Mouse (Mus musculus): ENCODE data around the gene Arl5c. TPM values are rescaled to one million over a fixed set of nuclear protein-coding genes. Genes with fewer than 3 reads are reported as not detected.

Arl5c gene
- total and polyA plus RNA-seq, 3 experiments: 1.2 to 10.4 TPM; not detected in 1

DNA sequence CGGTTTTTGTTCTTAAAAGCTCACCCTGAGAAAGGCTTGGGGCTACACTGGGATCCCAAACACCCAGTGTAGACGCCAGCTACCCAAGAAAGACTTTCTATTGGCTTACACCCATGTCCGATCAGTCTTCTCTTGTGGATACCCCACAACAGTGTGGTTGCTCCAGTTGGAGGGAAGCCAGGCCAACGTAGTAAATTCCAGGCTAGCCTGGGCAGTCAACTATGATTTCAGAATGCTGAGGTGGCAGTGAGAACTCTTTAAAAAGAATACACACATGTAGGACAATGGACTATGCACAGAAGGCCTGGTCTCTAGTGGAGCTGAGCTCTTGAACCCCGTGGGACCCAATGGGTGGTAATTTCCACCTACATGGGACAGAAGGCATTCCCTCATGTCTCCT, 21.2 kb downstream of the Arl5c start:
- H3K9ac ChIP-seq (ENCODE audit: control insufficient read depth, low read depth, low read length, poor library complexity, severe bottlenecking): no peak overlapping the region
- H3K27ac ChIP-seq (ENCODE audit: control insufficient read depth, low read depth, low read length): no peak overlapping the region
- no peaks in the 10 kb centered on the region for H3K36me3 ChIP-seq (ENCODE audit: control insufficient read depth in 1 of 2, insufficient read depth in 2 of 2, low read length in 2 of 2)
- no peaks in the 10 kb centered on the region; a peak in 1 of 4 replicates for H3K27me3 ChIP-seq (ENCODE audit: control insufficient read depth in 1 of 2, insufficient read depth in 2 of 2, low read length in 2 of 2)
- H3K4me3 ChIP-seq (ENCODE audit: control insufficient read depth in 1 of 2, insufficient read depth in 1 of 2, low read depth in 2 of 2, low read length in 2 of 2): no peak overlapping the region
- no peaks in the 10 kb centered on the region; a peak in 2 of 4 replicates for H3K4me1 ChIP-seq (ENCODE audit: control insufficient read depth in 1 of 2, insufficient read depth in 2 of 2, low read length in 2 of 2)
- no peaks in the 10 kb centered on the region for H3K9me3 ChIP-seq (replicated peaks; ENCODE audit: insufficient read depth, low read length)
- H3K79me2 ChIP-seq (ENCODE audit: control insufficient read depth, insufficient read depth, low read length, poor library complexity): no peaks in the 10 kb centered on the region
- no peak for TF ChIP-seq ZC3H11A (IDR thresholded peaks at IDR 0.05; ENCODE audit: low read depth, low read length)
- no peak for TF ChIP-seq ETS1 (IDR thresholded peaks at IDR 0.05; ENCODE audit: low read depth, low read length)
- TF ChIP-seq USF1 (IDR thresholded peaks at IDR 0.05; ENCODE audit: low read depth, low read length): no peak
- TF ChIP-seq MAX (IDR thresholded peaks at IDR 0.05; ENCODE audit: low read length): no peak
- no peak for TF ChIP-seq ZKSCAN1 (IDR thresholded peaks at IDR 0.05; ENCODE audit: low read depth, low read length)
- no peak for TF ChIP-seq GATA1 (IDR thresholded peaks at IDR 0.05; ENCODE audit: low read depth, low read length)
- TF ChIP-seq MEF2A (IDR thresholded peaks at IDR 0.05; ENCODE audit: extremely low read depth, insufficient replicate concordance, low read depth, low read length, poor library complexity, severe bottlenecking): no peak
- TF ChIP-seq MAZ (IDR thresholded peaks at IDR 0.05; ENCODE audit: low read depth, low read length): no peak
- no peak for TF ChIP-seq TBP (IDR thresholded peaks at IDR 0.05; ENCODE audit: low read depth, low read length)
- no peak for TF ChIP-seq ELF1 (IDR thresholded peaks at IDR 0.05; ENCODE audit: low read depth, low read length)
- TF ChIP-seq BHLHE40 (IDR thresholded peaks at IDR 0.05; ENCODE audit: borderline replicate concordance, low read depth, low read length): no peak
- no peak for TF ChIP-seq NELFE (IDR thresholded peaks at IDR 0.05; ENCODE audit: low read depth, low read length)
- TF ChIP-seq HCFC1 (IDR thresholded peaks at IDR 0.05; ENCODE audit: low read depth, low read length): no peak
- TF ChIP-seq GABPA (IDR thresholded peaks at IDR 0.05; ENCODE audit: low read depth, low read length): no peak
- TF ChIP-seq ZNF384 (IDR thresholded peaks at IDR 0.05; ENCODE audit: low read depth, low read length): no peak
- no peak for TF ChIP-seq MAFK (IDR thresholded peaks at IDR 0.05; ENCODE audit: borderline replicate concordance, low read depth, low read length)
- no peak for TF ChIP-seq RCOR1 (IDR thresholded peaks at IDR 0.05; ENCODE audit: low read depth, low read length)
- TF ChIP-seq MXI1 (IDR thresholded peaks at IDR 0.05; ENCODE audit: low read depth, low read length): no peak
- no peak for DNase-seq (ENCODE audit: low read depth, low spot score)

DNA sequence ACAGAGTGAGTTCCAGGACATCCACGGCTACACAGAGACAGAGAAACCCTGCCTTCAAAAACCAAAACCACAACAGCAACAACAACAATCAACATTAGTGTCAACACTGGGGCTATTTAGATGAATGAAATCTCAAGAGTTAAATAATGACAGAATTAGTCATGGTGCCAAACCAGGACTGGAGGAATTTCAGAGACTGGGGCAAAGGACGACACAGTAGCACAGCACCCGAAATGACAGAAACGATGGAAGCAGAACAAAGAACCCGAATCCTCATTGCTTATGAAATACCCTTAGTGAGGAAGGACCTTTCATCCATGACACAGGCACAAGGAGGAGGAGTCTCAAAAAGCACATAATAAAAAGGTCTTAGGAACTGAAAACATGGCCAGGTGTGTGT, 21.8 kb downstream of the Arl5c start:
- Histone ChIP-seq H3K27me3 (ENCODE audit: control insufficient read depth in 1 of 2, insufficient read depth in 2 of 2, low read length in 2 of 2) (no peaks in the 10 kb centered on the region; a peak in 1 of 4 replicates), H3K9me3 (replicated peaks; ENCODE audit: insufficient read depth, low read length) (no peaks in the 10 kb centered on the region), H3K27ac (ENCODE audit: control insufficient read depth, low read depth, low read length) (no peak overlapping the region), H3K4me1 (ENCODE audit: control insufficient read depth in 1 of 2, insufficient read depth in 2 of 2, low read length in 2 of 2) (no peaks in the 10 kb centered on the region; a peak in 2 of 4 replicates), H3K79me2 (ENCODE audit: control insufficient read depth, insufficient read depth, low read length, poor library complexity) (no peaks in the 10 kb centered on the region), H3K4me3 (ENCODE audit: control insufficient read depth in 1 of 2, insufficient read depth in 1 of 2, low read depth in 2 of 2, low read length in 2 of 2) (no peak overlapping the region), H3K9ac (ENCODE audit: control insufficient read depth, low read depth, low read length, poor library complexity, severe bottlenecking) (no peak overlapping the region), H3K36me3 (ENCODE audit: control insufficient read depth in 1 of 2, insufficient read depth in 2 of 2, low read length in 2 of 2) (no peaks in the 10 kb centered on the region)
- DNase-seq (ENCODE audit: low read depth, low spot score): no peak
- TF ChIP-seq ZC3H11A (IDR thresholded peaks at IDR 0.05; ENCODE audit: low read depth, low read length): no peak
- TF ChIP-seq ELF1 (IDR thresholded peaks at IDR 0.05; ENCODE audit: low read depth, low read length): no peak
- no peak for TF ChIP-seq MAX (IDR thresholded peaks at IDR 0.05; ENCODE audit: low read length)
- no peak for TF ChIP-seq ZKSCAN1 (IDR thresholded peaks at IDR 0.05; ENCODE audit: low read depth, low read length)
- no peak for TF ChIP-seq E2F4 (IDR thresholded peaks at IDR 0.05; ENCODE audit: borderline replicate concordance, low read depth, low read length)
- no peak for TF ChIP-seq BHLHE40 (IDR thresholded peaks at IDR 0.05; ENCODE audit: borderline replicate concordance, low read depth, low read length)

Measured in MEL (cell line).